In the genomic region with DNA sequence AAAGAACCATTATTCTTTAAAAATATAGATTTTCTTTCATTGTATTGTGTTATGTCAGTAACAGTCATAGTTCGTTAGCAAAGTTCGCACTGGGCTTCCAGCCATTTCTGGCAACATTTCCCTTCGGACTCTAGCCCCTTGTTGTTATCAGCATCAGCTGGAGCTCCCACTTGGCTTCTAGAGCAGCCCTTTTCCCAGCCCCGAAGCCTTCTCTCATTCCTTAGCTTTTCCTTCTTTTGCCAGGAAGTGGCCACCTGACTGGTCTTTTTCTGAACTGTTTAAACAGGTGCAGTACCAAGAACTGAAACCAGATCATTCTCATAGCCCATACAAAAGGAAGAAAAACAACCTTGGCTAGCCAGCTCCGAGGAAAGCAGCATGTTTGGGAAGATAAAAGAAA, we compare ENCODE assay signal across 20 mouse cellular contexts.
DNase-seq lines count a peak whose midpoint lies in the region; ATAC-seq and TF ChIP-seq lines count a peak whose summit lies in the region.
"Had no signal": no experiment of that assay in that cellular context is flagged by ENCODE, and none has a peak within 500 bp of the region (broad histone marks: within the 10 kb centered on the region; RNA-seq: fewer than 3 reads in every experiment).

No protein-coding gene starts in this region.

- peak; percentile 28; the same call in 1 of the 2 replicates for ATAC-seq in kidney, embryonic 14.5 days (ENCODE audit: low FRiP score, low TSS enrichment)
- no peak for ATAC-seq in kidney, embryonic 15.5 days (replicated peaks; ENCODE audit: low FRiP score)
- no peak for ATAC-seq in heart, embryonic 12.5 days (ENCODE audit: insufficient number of reproducible peaks, low FRiP score)
- ATAC-seq: forebrain, embryonic 16.5 days; hindbrain, postnatal 0 days had no signal

- no peak for TF ChIP-seq POLR2A in CH12.LX (IDR thresholded peaks at IDR 0.05; ENCODE audit: low read depth, low read length)

- H3K9ac ChIP-seq in kidney, embryonic 14.5 days (ENCODE audit: low read depth, low read length): no peak overlapping the region
- no peak overlapping the region for H3K9ac ChIP-seq in kidney, embryonic 15.5 days
- H3K9ac ChIP-seq in CH12.LX (ENCODE audit: insufficient read depth, low read depth): no peak overlapping the region
- H3K9ac ChIP-seq in heart, embryonic 12.5 days: no peak overlapping the region
- H3K9ac ChIP-seq: embryonic facial prominence, embryonic 12.5 days had no signal

- no peaks in the 10 kb centered on the region for H3K4me1 ChIP-seq in kidney, embryonic 14.5 days (ENCODE audit: control insufficient read depth, insufficient read depth, low read length)
- H3K4me1 ChIP-seq in kidney, embryonic 15.5 days: no peaks in the 10 kb centered on the region
- H3K4me1 ChIP-seq in CH12.LX (ENCODE audit: control insufficient read depth in 1 of 2, insufficient read depth in 2 of 2): peaks cover 0 to 4% of the 10 kb centered on the region in 2 experiments; a peak in 1 of 4 replicates
- H3K4me1 ChIP-seq in heart, embryonic 12.5 days (replicated peaks): peaks cover 3% of the 10 kb centered on the region; the same call in 1 of the 2 replicates
- H3K4me1 ChIP-seq: embryonic facial prominence, embryonic 12.5 days; midbrain, embryonic 10.5 days had no signal

- no peak for TF ChIP-seq RAD21 in CH12.LX (IDR thresholded peaks at IDR 0.05; ENCODE audit: low read depth, low read length)

- TF ChIP-seq EP300 in CH12.LX (IDR thresholded peaks at IDR 0.05; ENCODE audit: low read length): peak; percentile 21; the same call in 1 of the 2 replicates

- H3K9me3 ChIP-seq in kidney, embryonic 14.5 days (ENCODE audit: control insufficient read depth, low read length): no peaks in the 10 kb centered on the region
- no peaks in the 10 kb centered on the region for H3K9me3 ChIP-seq in kidney, embryonic 15.5 days (replicated peaks)
- H3K9me3 ChIP-seq in CH12.LX (replicated peaks; ENCODE audit: low read length): no peaks in the 10 kb centered on the region
- no peaks in the 10 kb centered on the region for H3K9me3 ChIP-seq in heart, embryonic 12.5 days (replicated peaks)
- H3K9me3 ChIP-seq: embryonic facial prominence, embryonic 12.5 days; midbrain, embryonic 10.5 days had no signal

- WGBS in kidney, embryonic 14.5 days: 64% methylated on average over 5 of the region's 5 CpGs
- WGBS in kidney, embryonic 15.5 days: 54% methylated on average over 5 of the region's 5 CpGs
- 28% methylated on average over 5 of the region's 5 CpGs for WGBS in heart, embryonic 12.5 days

- H3K4me3 ChIP-seq in kidney, embryonic 14.5 days (ENCODE audit: low read length): no peak overlapping the region
- no peak overlapping the region for H3K4me3 ChIP-seq in kidney, embryonic 15.5 days (replicated peaks)
- no peak overlapping the region for H3K4me3 ChIP-seq in CH12.LX (replicated peaks in 1 of 3; ENCODE audit: low read depth in 2 of 3, low read length in 2 of 3, poor library complexity in 1 of 3)
- H3K4me3 ChIP-seq in heart, embryonic 12.5 days: no peak overlapping the region
- H3K4me3 ChIP-seq: embryonic facial prominence, embryonic 12.5 days; heart, adult 2 months; layer of hippocampus, adult 2 months; midbrain, embryonic 10.5 days had no signal

- no peak for TF ChIP-seq CTCF in CH12.LX (conservative IDR thresholded peaks at IDR 0.05 in 1 of 2, IDR thresholded peaks at IDR 0.05 in 1 of 2; ENCODE audit: low read depth in 2 of 2, low read length in 2 of 2)

- no peak overlapping the region for H3K4me2 ChIP-seq in kidney, embryonic 14.5 days (replicated peaks; ENCODE audit: low read depth, low read length)
- H3K4me2 ChIP-seq in kidney, embryonic 15.5 days: no peak overlapping the region
- H3K4me2 ChIP-seq in CH12.LX (ENCODE audit: insufficient read depth, low read depth, poor library complexity, severe bottlenecking): no peak overlapping the region
- peak overlapping the region; percentile 37 for H3K4me2 ChIP-seq in heart, embryonic 12.5 days
- H3K4me2 ChIP-seq: embryonic facial prominence, embryonic 12.5 days had no signal

- no peak for DNase-seq in CH12.LX (ENCODE audit: extremely low read depth)
- peak; percentile 9 to 15 for DNase-seq in heart, postnatal 36 days
- no peak for DNase-seq in retina, embryonic 14.5 days (ENCODE audit: low spot score)
- no peak for DNase-seq in gastrocnemius, adult 8-10 months (ENCODE audit: low spot score in 2 of 2)
- DNase-seq: adrenal gland, postnatal 10 days; B cell, adult 2 months; cerebellum, adult 11-12 months; cerebellum, postnatal 36 days; kidney, adult 18-20 months; left cerebral cortex, postnatal 4 days; lung, postnatal 10 days had no signal

- H3K27ac ChIP-seq in kidney, embryonic 14.5 days (ENCODE audit: low read depth, low read length): no peak overlapping the region
- H3K27ac ChIP-seq in kidney, embryonic 15.5 days: no peak overlapping the region
- H3K27ac ChIP-seq in CH12.LX (ENCODE audit: insufficient read depth, low read depth): no peak overlapping the region
- H3K27ac ChIP-seq in heart, embryonic 12.5 days (ENCODE audit: poor library complexity, severe bottlenecking): no peak overlapping the region
- H3K27ac ChIP-seq: embryonic facial prominence, embryonic 12.5 days; heart, adult 2 months; hindbrain, postnatal 0 days; layer of hippocampus, adult 2 months; midbrain, embryonic 10.5 days had no signal

- H3K79me2 ChIP-seq in CH12.LX (replicated peaks; ENCODE audit: control insufficient read depth, extremely low read depth, insufficient read depth, poor library complexity, severe bottlenecking): no peaks in the 10 kb centered on the region

- dilution Hi-C loops in CH12.LX (cut with MboI; ENCODE audit: extremely low pct_ligation_motif_present, extremely low pct_unique_long_range_greater_than_20kb, low sequenced_read_pairs): no loop called here

- H3K27me3 ChIP-seq in kidney, embryonic 14.5 days (ENCODE audit: control insufficient read depth, insufficient read depth, low read length): no peaks in the 10 kb centered on the region
- H3K27me3 ChIP-seq in kidney, embryonic 15.5 days: no peaks in the 10 kb centered on the region
- H3K27me3 ChIP-seq in CH12.LX (replicated peaks): no peaks in the 10 kb centered on the region
- no peaks in the 10 kb centered on the region for H3K27me3 ChIP-seq in heart, embryonic 12.5 days (replicated peaks)
- H3K27me3 ChIP-seq: embryonic facial prominence, embryonic 12.5 days had no signal

- no peaks in the 10 kb centered on the region for H3K36me3 ChIP-seq in kidney, embryonic 14.5 days (ENCODE audit: control insufficient read depth, insufficient read depth, low read length)
- H3K36me3 ChIP-seq in kidney, embryonic 15.5 days: no peaks in the 10 kb centered on the region
- peaks cover 0 to 3% of the 10 kb centered on the region in 2 experiments for H3K36me3 ChIP-seq in CH12.LX (replicated peaks in 1 of 2; ENCODE audit: control insufficient read depth in 1 of 2, insufficient read depth in 1 of 2, low read length in 1 of 2)
- H3K36me3 ChIP-seq in heart, embryonic 12.5 days: no peaks in the 10 kb centered on the region
- H3K36me3 ChIP-seq: embryonic facial prominence, embryonic 12.5 days; midbrain, embryonic 10.5 days had no signal

- in situ Hi-C loops in CH12.LX (cut with MboI; ENCODE audit: low pct_ligation_motif_present, low pct_unique_long_range_greater_than_20kb, low sequenced_read_pairs): no loop called here

- intact Hi-C loops in heart, postnatal 36 days (cut with DNase I): no loop called here

TF ChIP-seq in CH12.LX, 34 proteins besides CTCF, POLR2A, EP300 and RAD21:
- no peak for TF ChIP-seq KAT2A (IDR thresholded peaks at IDR 0.05; ENCODE audit: insufficient replicate concordance, low read length)
- no peak for TF ChIP-seq CHD2 (IDR thresholded peaks at IDR 0.05; ENCODE audit: low read length)
- no peak for TF ChIP-seq MXI1 (IDR thresholded peaks at IDR 0.05; ENCODE audit: low read depth, low read length)
TF ChIP-seq in CH12.LX: peak in this region for 0.

Comparison
In these comparisons a context has a peak if more than half of its experiments do, and no peak if none do; other contexts are left out.
1. DNase-seq: peak in heart, postnatal 36 days (2 of 2); none in CH12.LX (single experiment), retina, embryonic 14.5 days (single experiment) and gastrocnemius, adult 8-10 months (0 of 2).